Mouse (Mus musculus): ENCODE measurements around the gene Car2. TPM values are rescaled to one million over a fixed set of nuclear protein-coding genes. Genes with fewer than 3 reads are reported as not detected.

Car2 gene
- polyA plus RNA-seq, 1 experiment from 2014 or later = 394 TPM

GRCm38 (mm10) chr3:14944706-14945105, 58.6 kb downstream of the Car2 start:
- no peak overlapping the region for H3K9ac ChIP-seq (ENCODE audit: low read depth, low read length)
- H3K36me3 ChIP-seq (ENCODE audit: control insufficient read depth, insufficient read depth, low read length) = no peaks in the 10 kb centered on the region
- ATAC-seq (replicated peaks; ENCODE audit: insufficient number of reproducible peaks, low FRiP score, low TSS enrichment) = no peak
- 49% methylated on average over 3 of the region's 3 CpGs for WGBS (ENCODE audit: insufficient replicate concordance)
- no peaks in the 10 kb centered on the region for H3K9me3 ChIP-seq (replicated peaks; ENCODE audit: control insufficient read depth, low read length)
- H3K4me1 ChIP-seq (ENCODE audit: control insufficient read depth, insufficient read depth, low read length) = no peaks in the 10 kb centered on the region
- H3K4me2 ChIP-seq = no peak overlapping the region
- no peak overlapping the region for H3K27ac ChIP-seq (ENCODE audit: low read depth, low read length)
- no peak overlapping the region for H3K4me3 ChIP-seq (ENCODE audit: low read depth, low read length)
- H3K27me3 ChIP-seq (ENCODE audit: control insufficient read depth, insufficient read depth, low read length) = no peaks in the 10 kb centered on the region

- no peak overlapping the region for H3K4me3 ChIP-seq (ENCODE audit: low read depth, low read length)
- H3K4me2 ChIP-seq = no peak overlapping the region
- H3K4me1 ChIP-seq (ENCODE audit: control insufficient read depth, insufficient read depth, low read length) = no peaks in the 10 kb centered on the region
- no peak overlapping the region for H3K27ac ChIP-seq (ENCODE audit: low read depth, low read length)
- H3K9ac ChIP-seq (ENCODE audit: low read depth, low read length) = no peak overlapping the region
- ATAC-seq (replicated peaks; ENCODE audit: insufficient number of reproducible peaks, low FRiP score, low TSS enrichment) = no peak
- 90% methylated on average over 2 of the region's 2 CpGs for WGBS (ENCODE audit: insufficient replicate concordance)
- H3K27me3 ChIP-seq (ENCODE audit: control insufficient read depth, insufficient read depth, low read length) = no peaks in the 10 kb centered on the region
- H3K9me3 ChIP-seq (replicated peaks; ENCODE audit: control insufficient read depth, low read length) = no peaks in the 10 kb centered on the region
- no peaks in the 10 kb centered on the region for H3K36me3 ChIP-seq (ENCODE audit: control insufficient read depth, insufficient read depth, low read length)
Measured at GRCm38 (mm10) chr3:14945627-14946026, 59.6 kb downstream of the Car2 start.

- no peaks in the 10 kb centered on the region for H3K36me3 ChIP-seq (ENCODE audit: control insufficient read depth, insufficient read depth, low read length)
- no peak for ATAC-seq (replicated peaks; ENCODE audit: insufficient number of reproducible peaks, low FRiP score, low TSS enrichment)
- no peak overlapping the region for H3K4me3 ChIP-seq (ENCODE audit: low read depth, low read length)
- WGBS (ENCODE audit: insufficient replicate concordance) = 78% methylated on average over 6 of the region's 6 CpGs
- no peaks in the 10 kb centered on the region for H3K27me3 ChIP-seq (ENCODE audit: control insufficient read depth, insufficient read depth, low read length)
- no peaks in the 10 kb centered on the region for H3K4me1 ChIP-seq (ENCODE audit: control insufficient read depth, insufficient read depth, low read length)
- no peak overlapping the region for H3K27ac ChIP-seq (ENCODE audit: low read depth, low read length)
- H3K9me3 ChIP-seq (replicated peaks; ENCODE audit: control insufficient read depth, low read length) = no peaks in the 10 kb centered on the region
- no peak overlapping the region for H3K9ac ChIP-seq (ENCODE audit: low read depth, low read length)
- H3K4me2 ChIP-seq = no peak overlapping the region
Measured at GRCm38 (mm10) chr3:14948067-14948800, 62.2 kb downstream of the Car2 start.

- H3K27me3 ChIP-seq (ENCODE audit: control insufficient read depth, insufficient read depth, low read length) = no peaks in the 10 kb centered on the region
- no peak overlapping the region for H3K27ac ChIP-seq (ENCODE audit: low read depth, low read length)
Measured at GRCm38 (mm10) chr3:14950031-14950430, 64.0 kb downstream of the Car2 start.

More at GRCm38 (mm10) chr3:14950031-14950430, 64.0 kb downstream of the Car2 start:
- 84% methylated on average over 2 of the region's 2 CpGs for WGBS (ENCODE audit: insufficient replicate concordance)
- H3K9ac ChIP-seq (ENCODE audit: low read depth, low read length) = no peak overlapping the region
- no peak overlapping the region for H3K4me3 ChIP-seq (ENCODE audit: low read depth, low read length)
- H3K36me3 ChIP-seq (ENCODE audit: control insufficient read depth, insufficient read depth, low read length) = no peaks in the 10 kb centered on the region
- no peak for ATAC-seq (replicated peaks; ENCODE audit: insufficient number of reproducible peaks, low FRiP score, low TSS enrichment)
- no peaks in the 10 kb centered on the region for H3K9me3 ChIP-seq (replicated peaks; ENCODE audit: control insufficient read depth, low read length)
- H3K4me1 ChIP-seq (ENCODE audit: control insufficient read depth, insufficient read depth, low read length) = no peaks in the 10 kb centered on the region
- no peak overlapping the region for H3K4me2 ChIP-seq

Other genes starting within 250 kb of the Car2 start
- 4.8 and 5.4 TPM in 2 replicates for gene Car13, start 244.5 kb upstream of the Car2 start, polyA plus RNA-seq (2014; fragmentation: Nextera tagmentation; extraction: Ambion mirVana)
- 0.44 and 1.3 TPM in 2 replicates for gene Car1, start 77.9 kb upstream of the Car2 start, polyA plus RNA-seq (2014; fragmentation: Nextera tagmentation; extraction: Ambion mirVana)
- 19.8 and 22.0 TPM in 2 replicates for gene Car3, start 22.8 kb upstream of the Car2 start, polyA plus RNA-seq (2014; fragmentation: Nextera tagmentation; extraction: Ambion mirVana)